Mouse (Mus musculus): ENCODE data around the gene Abi3bp. TPM values are rescaled to one million over a fixed set of nuclear protein-coding genes. Genes with fewer than 3 reads are reported as not detected.
A peak's percentile ranks its signal among the peaks of the same experiment; 100 is the strongest.

Abi3bp gene
- total and polyA plus RNA-seq, 3 experiments: 0.03 TPM; not detected in 2

GRCm38 (mm10) chr16:56655193-56655910, 177.7 kb downstream of the Abi3bp start:
- no peak for DNase-seq (ENCODE audit: low read depth, low spot score)
- Histone ChIP-seq H3K4me3 (ENCODE audit: control insufficient read depth in 1 of 2, insufficient read depth in 1 of 2, low read depth in 2 of 2, low read length in 2 of 2) (no peak overlapping the region), H3K27ac (ENCODE audit: control insufficient read depth, low read depth, low read length) (no peak overlapping the region), H3K9me3 (replicated peaks; ENCODE audit: insufficient read depth, low read length) (no peaks in the 10 kb centered on the region), H3K36me3 (ENCODE audit: control insufficient read depth in 1 of 2, insufficient read depth in 2 of 2, low read length in 2 of 2) (peaks cover 0 to 2% of the 10 kb centered on the region in 2 experiments; a peak in 1 of 4 replicates), H3K9ac (ENCODE audit: control insufficient read depth, low read depth, low read length, poor library complexity, severe bottlenecking) (no peak overlapping the region), H3K4me1 (ENCODE audit: control insufficient read depth in 1 of 2, insufficient read depth in 2 of 2, low read length in 2 of 2) (no peaks in the 10 kb centered on the region; a peak in 1 of 4 replicates), H3K27me3 (ENCODE audit: control insufficient read depth in 1 of 2, insufficient read depth in 2 of 2, low read length in 2 of 2) (peaks cover 0 to 8% of the 10 kb centered on the region in 2 experiments; a peak in 3 of 4 replicates), H3K79me2 (ENCODE audit: control insufficient read depth, insufficient read depth, low read length, poor library complexity) (no peaks in the 10 kb centered on the region)
- no peak for TF ChIP-seq NRF1 (IDR thresholded peaks at IDR 0.05; ENCODE audit: insufficient read depth, low read depth, low read length, poor library complexity, severe bottlenecking)
- TF ChIP-seq RAD21 (IDR thresholded peaks at IDR 0.05; ENCODE audit: low read depth, low read length): no peak

GRCm38 (mm10) chr16:56658866-56659265, 181.2 kb downstream of the Abi3bp start:
- TF ChIP-seq EP300 (IDR thresholded peaks at IDR 0.05; ENCODE audit: low read depth in 1 of 2, low read length in 2 of 2) (peak; percentile 71 to 84), GATA1 (IDR thresholded peaks at IDR 0.05; ENCODE audit: low read depth, low read length) (peak; percentile 69), ZKSCAN1 (IDR thresholded peaks at IDR 0.05; ENCODE audit: low read depth, low read length) (no peak), GABPA (IDR thresholded peaks at IDR 0.05; ENCODE audit: low read depth, low read length) (no peak), RCOR1 (IDR thresholded peaks at IDR 0.05; ENCODE audit: low read depth, low read length) (peak; percentile 46; the same call in 1 of the 2 replicates)
- H3K79me2 ChIP-seq (ENCODE audit: control insufficient read depth, insufficient read depth, low read length, poor library complexity): no peaks in the 10 kb centered on the region
- H3K9me3 ChIP-seq (replicated peaks; ENCODE audit: insufficient read depth, low read length): no peaks in the 10 kb centered on the region
- peak; percentile 84 for DNase-seq (ENCODE audit: low read depth, low spot score)
- H3K27me3 ChIP-seq (ENCODE audit: control insufficient read depth in 1 of 2, insufficient read depth in 2 of 2, low read length in 2 of 2): no peaks in the 10 kb centered on the region; a peak in 1 of 4 replicates
- no peak overlapping the region for H3K27ac ChIP-seq (ENCODE audit: control insufficient read depth, low read depth, low read length)
- peaks cover 0 to 2% of the 10 kb centered on the region in 2 experiments; a peak in 1 of 4 replicates for H3K36me3 ChIP-seq (ENCODE audit: control insufficient read depth in 1 of 2, insufficient read depth in 2 of 2, low read length in 2 of 2)
- no peak overlapping the region for H3K9ac ChIP-seq (ENCODE audit: control insufficient read depth, low read depth, low read length, poor library complexity, severe bottlenecking)
- H3K4me3 ChIP-seq (ENCODE audit: control insufficient read depth in 1 of 2, insufficient read depth in 1 of 2, low read depth in 2 of 2, low read length in 2 of 2): no peak overlapping the region
- H3K4me1 ChIP-seq (ENCODE audit: control insufficient read depth in 1 of 2, insufficient read depth in 2 of 2, low read length in 2 of 2): no peaks in the 10 kb centered on the region; a peak in 1 of 4 replicates

GRCm38 (mm10) chr16:56669520-56669919, 191.8 kb downstream of the Abi3bp start:
- Histone ChIP-seq H3K36me3 (ENCODE audit: control insufficient read depth in 1 of 2, insufficient read depth in 2 of 2, low read length in 2 of 2) (no peaks in the 10 kb centered on the region), H3K4me3 (ENCODE audit: control insufficient read depth in 1 of 2, insufficient read depth in 1 of 2, low read depth in 2 of 2, low read length in 2 of 2) (no peak overlapping the region), H3K79me2 (ENCODE audit: control insufficient read depth, insufficient read depth, low read length, poor library complexity) (no peaks in the 10 kb centered on the region), H3K27ac (ENCODE audit: control insufficient read depth, low read depth, low read length) (no peak overlapping the region), H3K9ac (ENCODE audit: control insufficient read depth, low read depth, low read length, poor library complexity, severe bottlenecking) (no peak overlapping the region), H3K27me3 (ENCODE audit: control insufficient read depth in 1 of 2, insufficient read depth in 2 of 2, low read length in 2 of 2) (peaks cover 3% of the 10 kb centered on the region in 2 experiments; a peak in 2 of 4 replicates), H3K4me1 (ENCODE audit: control insufficient read depth in 1 of 2, insufficient read depth in 2 of 2, low read length in 2 of 2) (no peaks in the 10 kb centered on the region), H3K9me3 (replicated peaks; ENCODE audit: insufficient read depth, low read length) (no peaks in the 10 kb centered on the region)
- DNase-seq (ENCODE audit: low read depth, low spot score): no peak
- TF ChIP-seq E2F4 (IDR thresholded peaks at IDR 0.05; ENCODE audit: borderline replicate concordance, low read depth, low read length) (no peak), MAX (IDR thresholded peaks at IDR 0.05; ENCODE audit: low read length) (no peak), MXI1 (IDR thresholded peaks at IDR 0.05; ENCODE audit: low read depth, low read length) (no peak), POLR2AphosphoS5 (IDR thresholded peaks at IDR 0.05; ENCODE audit: borderline replicate concordance, low read depth, low read length) (no peak), NELFE (IDR thresholded peaks at IDR 0.05; ENCODE audit: low read depth, low read length) (no peak), USF2 (IDR thresholded peaks at IDR 0.05; ENCODE audit: borderline replicate concordance in 1 of 2, insufficient read depth in 1 of 2, low read depth in 1 of 2, low read length in 2 of 2) (no peak)
